Mouse (Mus musculus) liver, embryonic 14.5 days (tissue): Measurements from ENCODE around the gene Plgrkt. TPM values are rescaled to one million over a fixed set of nuclear protein-coding genes. Genes with fewer than 3 reads are reported as not detected.

Experiments
- ATAC-seq: fragments of 200-750 bp; cut with Nextera tagmentation; 2 replicates; pipeline ENCODE4 v1.8.0; 2017; ENCODE audit warnings: moderate number of reproducible peaks, mild to moderate bottlenecking, moderate library complexity; ENCODE audit not compliant: insufficient read depth
- DNase-seq, 3 experiments: peaks; one replicate each; pipeline ENCODE4 v3.0.0-alpha.2; 2012 to 2013; ENCODE audit warnings: low read depth in 3 of 3, low spot score in 3 of 3
- H3K27ac ChIP-seq: fragments of 300-500 bp; sonication (generic); 2 replicates; pipeline ENCODE4 v1.5.1; 2014; ENCODE audit warnings: moderate library complexity, mild to moderate bottlenecking, control low read depth, inconsistent platforms
- H3K27me3 ChIP-seq: fragments of 300-500 bp; sonication (generic); 2 replicates; pipeline ENCODE4 v1.6.1; 2014; ENCODE audit warnings: mild to moderate bottlenecking, low read length, moderate library complexity; ENCODE audit not compliant: control insufficient read depth, insufficient read depth
- H3K36me3 ChIP-seq: fragments of 300-500 bp; sonication (generic); replicated peaks from 2 replicates; pipeline ENCODE4 v1.6.1; 2014; ENCODE audit warnings: low read depth; ENCODE audit not compliant: control insufficient read depth, insufficient read depth
- H3K4me1 ChIP-seq, 2 experiments: fragments of 200-500 bp in 1 of 2; fragments of 300-500 bp in 1 of 2; sonication (generic) in 1 of 2; replicated peaks; 2 replicates each; pipeline ENCODE4 v1.6.1; 2012 to 2014; ENCODE audit warnings: antibody characterized with exemption in 1 of 2, inconsistent platforms in 1 of 2, low read length in 1 of 2; ENCODE audit not compliant: control insufficient read depth in 2 of 2, insufficient read depth in 2 of 2
- H3K4me2 ChIP-seq: fragments of 300-500 bp; sonication (generic); 2 replicates; pipeline ENCODE4 v1.6.1; 2014; ENCODE audit warnings: low read depth, mild to moderate bottlenecking, control low read depth, moderate library complexity
- H3K4me3 ChIP-seq, 2 experiments: fragments of 200-500 bp in 1 of 2; fragments of 300-500 bp in 1 of 2; sonication (generic) in 1 of 2; 2 replicates each; pipeline ENCODE4 v1.5.1; 2012 to 2014; ENCODE audit warnings: low read depth in 2 of 2, low read length in 2 of 2, mild to moderate bottlenecking in 2 of 2, control low read depth in 1 of 2, inconsistent platforms in 1 of 2, moderate library complexity in 1 of 2; ENCODE audit not compliant: insufficient read depth in 1 of 2
- H3K9ac ChIP-seq: fragments of 300-500 bp; sonication (generic); replicated peaks from 2 replicates; pipeline ENCODE4 v1.6.1; 2014; ENCODE audit warnings: mild to moderate bottlenecking, control low read depth, moderate library complexity
- H3K9me3 ChIP-seq: fragments of 300-500 bp; sonication (generic); 2 replicates; pipeline ENCODE4 v1.6.1; 2016; ENCODE audit warnings: low read length, mixed read lengths; ENCODE audit not compliant: control insufficient read depth
- CTCF ChIP-seq: IDR thresholded peaks from 2 replicates; pipeline ENCODE4 v1.5.1; 2016; ENCODE audit warnings: antibody characterized with exemption, low read depth, control low read depth
- EP300 ChIP-seq: IDR thresholded peaks from 2 replicates; pipeline ENCODE4 v1.6.1; 2016; ENCODE audit warnings: antibody characterized with exemption, low read depth
- WGBS: fragments of 180-500 bp; shearing (Covaris S2); extraction: QIAGEN DNeasy Blood & Tissue Kit; methylation state at CpG from one replicate; pipeline ENCODE4 v1.1.7; 2014; ENCODE audit not compliant: insufficient replicate concordance; 5-methylcytosine and 5-hydroxymethylcytosine counted together
- polyA plus RNA-seq, 2 experiments: library from polyadenylated mRNA; depleted of rRNA in 1 of 2; stranded (reverse) in 1 of 2; unstranded in 1 of 2; fragments of >200 nt; fragmentation: Nextera tagmentation in 1 of 2; extraction: Ambion mirVana in 1 of 2; gene quantifications; 2 replicates each; pipeline versions ENCODE4 v1.2.1 to v1.2.3; 2012 to 2014

Plgrkt gene
- polyA plus RNA-seq, 2 experiments: 21.9 to 28.3 TPM

DNA sequence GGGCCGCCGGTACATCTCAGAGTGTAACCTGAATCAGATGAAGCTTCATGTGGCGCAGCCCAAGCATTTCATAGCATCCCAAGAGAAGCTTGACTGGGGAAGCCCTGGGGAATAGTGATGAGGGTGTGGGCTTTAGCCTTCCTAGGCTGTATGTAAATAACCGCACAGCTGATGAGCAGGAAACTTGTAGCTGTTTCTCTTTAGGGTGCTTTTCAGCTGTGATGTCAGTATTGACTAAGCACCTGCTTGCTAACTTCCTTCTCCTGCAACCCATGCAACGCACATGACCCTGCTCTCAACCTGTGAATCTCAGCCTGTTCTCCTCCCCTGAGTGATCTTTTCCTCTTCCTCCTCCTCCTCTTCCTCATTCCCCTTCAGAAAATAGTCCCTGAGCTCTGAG, 3.1 kb downstream of the Plgrkt start:
- peaks cover 20 to 24% of the 10 kb centered on the region in 2 experiments for H3K4me1 ChIP-seq
- no peak overlapping the region for H3K9ac ChIP-seq
- no peaks in the 10 kb centered on the region for H3K9me3 ChIP-seq
- ATAC-seq (no peak), DNase-seq (no peak)
- WGBS: 71% methylated on average over 5 of the region's 5 CpGs
- H3K27ac ChIP-seq: no peak overlapping the region
- no peaks in the 10 kb centered on the region for H3K27me3 ChIP-seq
- no peaks in the 10 kb centered on the region for H3K36me3 ChIP-seq
- TF ChIP-seq EP300 (no peak), CTCF (no peak)
- H3K4me2 ChIP-seq: no peak overlapping the region
- H3K4me3 ChIP-seq: no peak overlapping the region

DNA sequence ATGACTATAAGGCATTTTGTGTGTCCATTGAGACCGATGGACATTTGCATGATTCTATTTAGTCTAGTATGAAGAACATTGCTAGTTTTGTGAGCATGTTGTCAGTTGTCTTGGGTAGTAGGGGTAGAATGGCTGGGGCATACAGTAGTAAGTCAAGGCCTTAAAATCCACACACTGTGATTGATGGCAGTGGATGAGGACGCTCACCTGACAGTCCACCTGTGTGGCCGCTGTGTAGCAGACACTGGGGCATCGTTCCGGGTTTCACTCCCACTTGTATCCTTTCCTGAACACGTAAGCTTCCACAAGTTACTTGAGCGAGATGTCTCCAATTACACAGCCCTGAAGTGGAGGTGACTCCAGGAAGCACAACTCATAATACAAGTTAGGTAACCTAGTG, 3.6 kb downstream of the Plgrkt start:
- no peak overlapping the region for H3K4me2 ChIP-seq
- H3K4me3 ChIP-seq: no peak overlapping the region
- H3K36me3 ChIP-seq: no peaks in the 10 kb centered on the region
- H3K4me1 ChIP-seq: peaks cover 18 to 22% of the 10 kb centered on the region in 2 experiments
- no peak for TF ChIP-seq CTCF
- TF ChIP-seq EP300: no peak
- DNase-seq: no peak
- no peak for ATAC-seq
- no peak overlapping the region for H3K27ac ChIP-seq
- H3K27me3 ChIP-seq: no peaks in the 10 kb centered on the region
- H3K9me3 ChIP-seq: no peaks in the 10 kb centered on the region
- 84% methylated on average over 7 of the region's 7 CpGs for WGBS
- H3K9ac ChIP-seq: no peak overlapping the region

DNA sequence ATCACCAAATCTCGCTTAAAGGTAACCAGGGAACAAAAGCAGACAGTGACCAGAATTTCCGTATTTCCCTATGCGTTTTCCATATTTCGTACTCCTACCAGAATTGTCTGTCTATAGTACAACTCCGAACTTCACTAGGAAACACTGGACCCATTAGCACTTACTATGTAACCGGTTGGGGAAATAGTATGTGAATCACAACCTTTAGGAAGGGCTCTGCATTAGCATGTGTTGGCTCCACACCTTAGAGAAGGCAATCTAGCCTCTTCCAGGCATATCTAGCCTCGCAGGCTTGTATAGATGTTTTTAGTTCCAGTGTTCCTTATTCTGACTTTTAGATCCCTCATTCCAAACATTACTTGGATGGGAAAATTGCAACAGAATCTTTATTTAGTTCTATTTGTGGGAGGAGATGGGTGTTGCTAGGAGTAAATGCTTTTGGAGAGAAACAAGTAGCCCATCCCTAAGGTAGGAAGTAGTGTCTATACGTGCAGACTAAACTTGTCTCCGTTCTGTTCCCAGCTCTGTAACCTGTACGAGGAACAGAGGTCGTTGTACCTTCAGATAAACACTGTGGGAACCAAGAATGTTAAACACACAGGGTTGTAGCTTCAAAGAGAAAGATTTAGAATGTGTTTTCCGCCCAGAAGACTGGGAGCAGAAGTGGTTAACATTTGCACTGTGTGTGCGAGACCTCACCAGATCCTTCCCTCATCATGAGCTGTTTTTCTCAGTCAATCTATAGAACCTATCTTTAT, 4.8 kb downstream of the Plgrkt start:
- H3K27me3 ChIP-seq: no peaks in the 10 kb centered on the region
- H3K9ac ChIP-seq: peak overlapping the region; percentile 36
- no peak for DNase-seq
- H3K9me3 ChIP-seq: no peaks in the 10 kb centered on the region
- H3K4me2 ChIP-seq: peak overlapping the region; percentile 97
- peak overlapping the region; percentile 64 to 65 for H3K4me3 ChIP-seq
- TF ChIP-seq CTCF: no peak
- no peak for TF ChIP-seq EP300
- no peak overlapping the region for H3K27ac ChIP-seq
- WGBS: 32% methylated on average over 13 of the region's 13 CpGs
- H3K36me3 ChIP-seq: no peaks in the 10 kb centered on the region
- peaks cover 14 to 19% of the 10 kb centered on the region in 2 experiments for H3K4me1 ChIP-seq
- no peak for ATAC-seq

DNA sequence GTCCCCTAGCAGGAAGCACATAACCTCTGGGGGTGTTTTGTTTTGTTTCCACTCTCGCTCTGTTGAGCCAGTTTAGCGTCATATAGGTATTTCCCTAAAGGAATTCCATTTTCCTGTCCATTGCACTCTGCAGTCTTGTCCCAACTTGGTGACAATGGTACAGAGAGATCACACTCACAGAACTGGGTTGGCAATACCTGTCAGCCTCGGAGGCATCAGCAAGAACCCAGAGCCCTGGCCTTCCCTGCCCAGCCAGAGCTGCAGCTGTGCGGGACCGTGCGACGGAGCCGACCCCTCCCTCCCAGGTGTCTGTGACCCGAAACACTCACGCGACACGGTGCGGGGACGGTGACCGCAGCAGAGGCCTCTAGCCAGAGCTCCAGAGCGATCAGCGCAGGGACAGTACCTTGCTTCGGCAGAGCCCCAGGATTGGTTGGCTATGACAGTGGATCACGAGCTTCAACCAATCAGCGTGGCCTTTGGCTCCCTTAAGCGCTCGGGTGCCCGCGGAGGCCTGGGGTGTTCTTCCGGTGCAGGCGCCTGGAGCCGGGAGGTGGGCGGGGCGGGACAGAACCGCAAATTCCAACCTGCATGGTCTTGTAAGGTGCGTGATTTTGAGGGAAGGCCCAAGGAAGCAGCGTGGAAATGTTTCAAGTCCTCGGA, 5.6 kb downstream of the Plgrkt start:
- Histone ChIP-seq H3K4me3 (peak overlapping the region; percentile 64 to 65), H3K27me3 (no peaks in the 10 kb centered on the region), H3K9ac (peak overlapping the region; percentile 82), H3K4me1 (peaks cover 13 to 17% of the 10 kb centered on the region in 2 experiments), H3K27ac (no peak overlapping the region), H3K4me2 (peak overlapping the region; percentile 97), H3K36me3 (no peaks in the 10 kb centered on the region), H3K9me3 (no peaks in the 10 kb centered on the region)
- ATAC-seq: peak; percentile 100
- 3% methylated on average over 33 of the region's 33 CpGs for WGBS
- TF ChIP-seq EP300: no peak
- peak; percentile 90 to 93 (median 91) for DNase-seq

DNA sequence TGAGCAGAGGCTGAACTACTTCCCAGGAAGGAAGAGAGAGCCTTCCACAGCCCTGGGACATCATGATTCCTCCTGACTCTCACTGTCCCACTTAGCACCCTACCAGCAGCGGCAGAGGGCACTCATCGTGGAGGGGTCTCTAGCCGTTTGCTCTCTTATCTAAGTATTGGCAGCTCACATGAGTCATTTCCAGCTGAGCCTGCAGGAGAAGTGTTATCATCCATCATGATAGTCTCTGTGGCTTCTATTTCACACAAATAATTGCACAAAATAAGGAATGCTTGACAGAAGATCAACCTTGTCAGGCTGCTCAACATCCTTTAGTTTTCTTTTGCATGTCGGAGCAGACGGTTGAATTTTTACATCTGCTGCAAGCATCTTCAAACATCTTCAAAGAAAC, 6.9 kb downstream of the Plgrkt start:
- Histone ChIP-seq H3K36me3 (no peaks in the 10 kb centered on the region), H3K4me1 (peaks cover 8 to 14% of the 10 kb centered on the region in 2 experiments), H3K27ac (no peak overlapping the region), H3K9me3 (no peaks in the 10 kb centered on the region), H3K9ac (no peak overlapping the region), H3K4me3 (no peak overlapping the region), H3K4me2 (peak overlapping the region; percentile 97), H3K27me3 (no peaks in the 10 kb centered on the region)
- WGBS: 21% methylated on average over 5 of the region's 5 CpGs
- TF ChIP-seq EP300: no peak
- no peak for TF ChIP-seq CTCF
- ATAC-seq: no peak
- no peak for DNase-seq
